Mouse (Mus musculus) heart, adult 18-20 months (tissue): ENCODE data around the gene Krtap4-7. TPM values are rescaled to one million over a fixed set of nuclear protein-coding genes. Genes with fewer than 3 reads are reported as not detected.
"Not testable (repeated sequence)": the region's sequence is repeated elsewhere in the genome, so short reads cannot be mapped to it uniquely, and the experiment has no call there.

Experiments
- DNase-seq, 2 experiments: peaks; one replicate each; pipeline ENCODE4 v3.0.0; 2021 to 2022; ENCODE audit warnings: mixed read lengths in 1 of 2
- total RNA-seq, 2 experiments: library from RNA; stranded (reverse); gene quantifications; 2 replicates each; pipeline ENCODE4 v1.2.3; 2021

The Krtap4-7 gene
- total RNA-seq, 2 experiments from 2014 or later = not detected

DNA sequence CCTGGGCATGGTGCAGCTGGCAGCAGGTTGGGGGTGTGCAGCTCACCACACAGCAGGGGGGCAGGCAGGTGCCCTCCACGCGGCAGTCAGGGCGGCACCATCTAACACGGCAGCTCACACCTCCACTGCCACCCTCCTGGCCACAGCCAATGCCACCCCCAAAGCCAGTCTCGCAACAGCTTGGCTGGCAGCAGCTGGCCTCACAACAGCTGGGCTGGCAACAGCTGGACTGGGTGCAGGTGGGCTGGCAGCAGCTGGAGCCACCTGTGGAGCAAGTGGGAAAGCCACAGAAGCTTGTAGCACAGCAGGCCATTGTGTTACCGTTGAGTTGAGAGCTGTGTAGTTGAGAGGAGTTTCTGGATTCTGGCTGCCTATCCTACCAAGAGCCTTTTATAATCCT, 46.1 kb downstream of the Krtap4-7 start, which contains the start of gene Krtap9-3:
Gene Krtap9-3 (minus strand): TSS at position 364 of the 400 bp plus-strand sequence.
- not testable (repeated sequence) for DNase-seq

Other genes with a start within 250 kb of the Krtap4-7 start
- gene Krt12, start 221.8 kb downstream of the Krtap4-7 start, total RNA-seq = not detected
- not detected for gene Krt20, start 205.9 kb downstream of the Krtap4-7 start, total RNA-seq
- under 1 TPM in 1 of 2 experiments, not detected in 1; 0.31 TPM for gene Krt23, start 151.0 kb downstream of the Krtap4-7 start, total RNA-seq
- not detected for gene Krt39, start 122.8 kb downstream of the Krtap4-7 start, total RNA-seq
- not detected for gene Krt40, start 100.9 kb downstream of the Krtap4-7 start, total RNA-seq
- gene Krtap3-3, start 93.2 kb downstream of the Krtap4-7 start, total RNA-seq = not detected
- not detected for gene Krtap3-2, start 87.2 kb downstream of the Krtap4-7 start, total RNA-seq
- not detected for gene Gm11939, start 84.6 kb downstream of the Krtap4-7 start, total RNA-seq
- gene Krtap3-1, start 77.5 kb downstream of the Krtap4-7 start, total RNA-seq = not detected
- not detected for gene Krtap1-5, start 63.1 kb downstream of the Krtap4-7 start, total RNA-seq
- gene Krtap1-4, start 60.4 kb downstream of the Krtap4-7 start, total RNA-seq = not detected
- not detected for gene Krtap1-3, start 52.8 kb downstream of the Krtap4-7 start, total RNA-seq
- gene Krtap9-3, start 46.0 kb downstream of the Krtap4-7 start, total RNA-seq = not detected
- gene Gm11938, start 40.8 kb downstream of the Krtap4-7 start, total RNA-seq = not detected
- not detected for gene Gm11937, start 33.9 kb downstream of the Krtap4-7 start, total RNA-seq
- not detected for gene Krtap2-4, start 29.2 kb downstream of the Krtap4-7 start, total RNA-seq
- not detected for gene Gm11562, start 23.7 kb downstream of the Krtap4-7 start, total RNA-seq
- gene Krtap4-1, start 15.9 kb downstream of the Krtap4-7 start, total RNA-seq = not detected
- gene Krtap4-2, start 9.0 kb downstream of the Krtap4-7 start, total RNA-seq = not detected
- gene Gm11555, start 6.1 kb upstream of the Krtap4-7 start, total RNA-seq = not detected
- not detected for gene Gm11563, start 14.9 kb upstream of the Krtap4-7 start, total RNA-seq
- gene Krtap4-6, start 21.9 kb upstream of the Krtap4-7 start, total RNA-seq = not detected
- gene Gm14190, start 46.7 kb upstream of the Krtap4-7 start, total RNA-seq = not detected
- gene Gm14180, start 90.2 kb upstream of the Krtap4-7 start, total RNA-seq = not detected
- not detected for gene Gm11595, start 128.8 kb upstream of the Krtap4-7 start, total RNA-seq
- gene Krtap4-8, start 136.6 kb upstream of the Krtap4-7 start, total RNA-seq = not detected
- not detected for gene Krtap4-9, start 141.1 kb upstream of the Krtap4-7 start, total RNA-seq
- gene Gm11596, start 149.4 kb upstream of the Krtap4-7 start, total RNA-seq = not detected
- gene Gm11569, start 154.8 kb upstream of the Krtap4-7 start, total RNA-seq = not detected
- gene Gm11554, start 160.4 kb upstream of the Krtap4-7 start, total RNA-seq = not detected
- gene Krtap4-13, start 165.8 kb upstream of the Krtap4-7 start, total RNA-seq = not detected
- not detected for gene Gm11564, start 171.6 kb upstream of the Krtap4-7 start, total RNA-seq
- gene 2300003K06Rik, start 194.0 kb upstream of the Krtap4-7 start, total RNA-seq = not detected
- gene Krtap4-16, start 207.5 kb upstream of the Krtap4-7 start, total RNA-seq = not detected
- gene Gm11568, start 213.8 kb upstream of the Krtap4-7 start, total RNA-seq = not detected
- gene Gm11559, start 220.4 kb upstream of the Krtap4-7 start, total RNA-seq = not detected
- not detected for gene Krtap9-1, start 229.3 kb upstream of the Krtap4-7 start, total RNA-seq
- gene Gm11567, start 235.1 kb upstream of the Krtap4-7 start, total RNA-seq = not detected